Mouse (Mus musculus): Measurements from ENCODE around the gene Dbn1.
A peak's percentile ranks its signal among the peaks of the same experiment; 100 is the strongest.

Dbn1 gene

DNA sequence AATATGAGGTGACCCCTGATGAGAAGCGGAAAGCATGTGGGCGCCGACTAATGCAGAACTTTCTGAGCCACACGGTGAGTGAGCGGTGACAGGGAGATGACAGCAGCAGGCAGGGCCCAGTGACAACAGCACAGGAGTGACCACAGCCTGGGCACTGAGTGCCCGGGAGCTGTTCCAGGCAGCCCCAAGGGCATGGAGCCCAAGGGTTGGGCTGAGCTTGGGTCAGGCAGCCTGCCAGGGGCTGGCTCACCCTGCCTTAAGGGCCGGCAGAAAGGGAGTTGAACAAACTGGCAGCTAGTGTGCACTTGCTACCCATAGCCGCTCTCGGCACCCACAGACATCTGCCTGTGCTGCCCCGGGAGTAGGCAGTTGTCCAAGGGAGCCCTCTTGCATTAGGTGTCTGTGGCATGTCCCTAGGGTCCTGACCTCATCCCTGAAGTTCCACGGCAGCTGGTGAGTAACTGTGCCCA is 37.4 kb downstream of the Dbn1 start:
- DNase-seq (ENCODE audit: low read depth), result no peak

- peak; percentile 66 for DNase-seq (ENCODE audit: low read depth)
Observed at GRCm38 (mm10) chr13:55449679-55450441, 38.1 kb downstream of the Dbn1 start.

DNA sequence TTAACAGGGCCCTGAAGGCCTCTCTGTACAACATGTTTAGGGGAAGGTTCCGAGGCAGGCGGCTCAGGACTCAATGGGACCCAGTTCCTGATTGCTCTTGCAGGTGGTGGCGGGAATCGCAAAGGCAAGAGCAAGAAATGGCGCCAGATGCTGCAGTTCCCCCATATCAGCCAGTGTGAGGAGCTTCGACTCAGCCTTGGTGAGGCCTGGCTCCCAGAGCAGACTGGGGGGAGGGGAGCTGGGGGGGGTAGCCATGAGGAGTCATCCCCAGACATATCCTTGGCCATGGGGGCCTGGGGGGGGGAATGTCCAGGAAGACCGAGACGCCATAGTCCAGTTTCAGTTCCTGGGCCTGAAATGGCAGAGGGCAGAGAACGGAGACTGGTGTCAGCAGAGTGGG is 38.7 kb downstream of the Dbn1 start:
- DNase-seq (ENCODE audit: low read depth), result no peak

GRCm38 (mm10) chr13:55448131-55448530 is 39.8 kb downstream of the Dbn1 start:
- no peak for DNase-seq (ENCODE audit: low read depth)

GRCm38 (mm10) chr13:55447543-55447943 is 40.4 kb downstream of the Dbn1 start:
- DNase-seq (ENCODE audit: low read depth), result peak; percentile 79

DNA sequence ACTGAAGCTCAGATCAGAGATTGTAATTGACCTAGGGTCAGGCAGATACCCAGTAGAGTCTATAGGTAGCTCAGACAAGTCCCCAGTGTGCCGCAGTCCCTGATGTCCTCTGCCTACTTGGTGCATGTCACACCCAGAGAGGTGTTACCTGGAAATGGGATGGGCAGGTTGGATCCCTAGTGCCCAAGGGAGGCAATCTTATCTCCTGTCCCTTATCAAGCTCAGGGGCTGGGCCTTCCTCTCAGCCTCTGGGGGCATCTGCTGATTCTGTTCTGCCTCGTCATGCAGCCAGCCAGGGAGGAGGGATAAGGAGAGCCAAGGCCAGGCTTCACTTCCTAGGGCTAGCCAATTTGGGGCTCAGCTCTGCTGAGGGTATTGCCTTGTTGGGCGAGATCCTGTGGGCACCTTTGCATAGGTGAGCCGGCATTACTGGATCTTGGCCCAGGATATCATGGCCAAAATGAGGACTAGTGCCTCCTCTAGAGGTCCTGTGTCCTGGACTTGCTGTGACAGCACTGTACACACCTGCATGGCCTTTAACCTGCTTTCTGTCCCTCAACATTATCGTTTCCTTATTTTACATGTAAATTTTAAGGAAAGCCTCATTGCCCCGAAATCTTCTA is 41.3 kb downstream of the Dbn1 start:
- peak; percentile 70 for DNase-seq (ENCODE audit: low read depth)

GRCm38 (mm10) chr13:55445361-55446091 is 42.4 kb downstream of the Dbn1 start:
- peak; percentile 66 for DNase-seq (ENCODE audit: low read depth)

DNA sequence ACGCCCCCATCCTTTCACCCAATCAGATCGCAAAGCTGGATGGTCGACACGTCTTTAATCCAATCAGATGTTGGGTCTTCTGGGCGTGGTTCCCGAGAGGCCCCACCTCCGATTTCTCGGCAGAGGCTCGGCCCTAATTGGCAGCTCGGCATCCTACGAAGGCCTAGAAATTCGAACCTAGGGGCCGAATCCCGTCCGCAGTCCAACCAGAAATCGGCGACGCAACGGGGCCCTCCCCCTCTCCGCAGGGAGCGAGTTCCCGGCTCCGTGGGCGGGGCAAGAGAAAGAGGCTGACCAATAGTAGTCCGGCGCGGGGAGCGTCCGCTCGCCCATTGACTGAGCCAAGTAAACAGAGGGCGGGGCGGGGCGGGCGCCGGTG is 43.0 kb downstream of the Dbn1 start, which contains the start of gene Grk6:
Gene Grk6 (plus strand): TSS at position 136 of the 379 bp plus-strand sequence.
- DNase-seq (ENCODE audit: low read depth), result peak; percentile 100

DNA sequence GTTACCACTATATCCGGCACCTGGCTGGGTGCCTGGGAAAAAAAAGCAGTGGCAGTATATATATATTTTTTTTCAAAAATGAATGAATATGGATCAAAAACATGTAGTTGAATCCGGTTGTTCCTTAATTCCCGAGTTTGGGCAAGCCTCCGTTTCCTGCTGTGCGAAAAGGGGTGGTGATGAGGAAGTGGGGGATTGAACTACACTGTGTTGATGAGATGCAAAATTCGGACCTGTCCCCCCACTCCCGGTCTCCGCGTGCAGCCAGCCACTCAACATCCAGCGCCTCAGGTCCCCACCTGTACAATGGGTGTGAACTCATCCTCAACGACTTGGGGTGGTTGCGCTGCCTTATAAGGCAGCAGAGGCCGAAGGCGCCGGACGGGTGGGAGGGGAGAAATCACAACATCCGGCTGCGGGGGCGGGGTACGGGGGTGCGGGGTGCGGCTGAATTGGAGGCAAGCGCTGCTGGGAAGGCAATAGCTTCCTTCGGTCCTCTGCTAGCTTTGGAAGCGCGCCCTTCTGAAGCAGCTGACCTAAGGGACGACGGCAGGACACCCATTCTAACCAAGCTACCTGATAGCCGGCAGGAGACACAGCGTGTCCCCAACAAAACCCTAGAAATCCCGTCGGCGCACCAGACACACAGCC is 43.5 kb downstream of the Dbn1 start:
- peak; percentile 93 for DNase-seq (ENCODE audit: low read depth)

DNA sequence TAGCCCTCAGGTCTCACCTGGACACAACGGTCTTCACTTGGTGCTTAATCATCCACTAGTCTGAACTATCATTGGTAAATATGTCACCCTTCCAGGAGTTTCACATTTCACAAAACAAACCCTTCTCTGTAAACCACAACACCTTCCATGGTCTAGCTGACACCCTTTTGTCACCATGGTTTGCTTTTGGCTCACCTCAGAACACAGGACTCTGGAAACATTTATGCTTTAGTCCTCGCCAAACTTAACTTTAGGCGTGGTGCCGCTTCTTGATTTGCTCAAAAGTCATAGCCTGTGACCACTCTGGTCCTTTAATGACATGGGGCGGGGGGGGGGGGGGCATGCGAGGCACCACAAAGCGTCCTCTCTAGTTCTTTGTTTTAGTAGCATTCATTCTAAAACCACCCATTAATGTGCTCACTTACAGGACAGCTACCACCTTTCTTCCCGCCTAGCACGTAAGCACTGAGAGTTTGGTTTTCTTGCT is 44.1 kb downstream of the Dbn1 start:
- no peak for DNase-seq (ENCODE audit: low read depth)

DNA sequence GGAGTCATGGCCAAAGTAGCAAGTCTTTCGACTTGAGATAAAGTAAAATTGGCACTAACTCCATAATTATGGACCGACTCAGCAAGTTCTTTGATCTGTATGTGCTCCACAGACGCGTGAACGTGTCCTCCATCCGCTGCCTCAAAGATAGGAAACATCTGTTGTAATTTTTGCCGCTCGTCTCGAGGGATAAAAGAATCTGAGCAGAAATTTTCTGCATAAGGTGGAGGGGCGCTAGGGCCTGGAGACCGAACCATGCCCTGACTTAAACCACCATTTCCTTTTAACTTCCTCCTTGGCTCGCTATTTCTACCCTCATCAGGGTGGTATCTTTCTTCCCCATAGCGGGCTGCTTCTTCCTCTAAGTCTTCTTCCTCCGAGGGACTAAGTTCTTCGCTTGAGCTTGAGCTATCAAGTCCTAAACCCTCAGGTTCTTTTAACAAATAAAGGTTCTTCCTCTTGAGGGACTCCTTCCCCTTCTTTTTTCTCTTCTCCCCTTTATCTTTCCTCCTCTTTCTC is 50.7 kb downstream of the Dbn1 start:
- peak; percentile 48 for DNase-seq (ENCODE audit: low read depth)

DNA sequence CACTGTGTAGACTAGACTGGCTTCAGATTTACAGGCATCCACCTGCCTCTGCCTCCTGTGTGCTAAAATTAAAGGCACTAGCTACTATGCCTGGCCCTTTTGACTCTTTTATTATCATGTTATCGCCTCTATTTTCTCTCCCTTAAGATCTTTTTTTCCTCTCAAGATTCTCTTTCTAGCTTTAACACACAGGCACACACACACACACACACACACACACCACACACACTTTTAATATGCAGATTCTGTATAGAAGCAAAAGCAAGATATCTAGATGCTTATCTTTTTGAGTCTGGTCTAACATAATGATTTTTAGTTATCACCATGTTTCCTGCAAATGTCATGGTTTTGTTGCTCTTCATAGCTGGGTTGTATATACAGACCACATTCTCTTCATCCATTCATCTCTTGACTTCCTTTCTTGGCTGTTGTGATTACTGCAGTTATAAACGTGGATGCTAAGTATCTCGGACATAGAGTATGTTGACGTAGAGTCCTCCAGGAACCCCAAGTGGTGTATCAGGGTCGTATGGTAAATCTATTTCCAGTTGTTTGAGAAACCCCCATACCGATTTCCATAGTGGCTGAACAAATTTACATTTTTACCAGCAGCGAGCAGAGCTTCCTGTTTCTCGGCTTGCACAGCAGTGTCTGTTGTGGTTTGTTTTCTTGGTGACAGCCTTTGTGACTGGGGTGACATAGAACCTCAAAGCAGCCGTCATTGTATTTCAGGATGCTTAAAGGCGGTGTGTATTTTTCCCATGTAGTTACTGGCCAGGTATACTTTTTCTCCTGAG is 55.8 kb downstream of the Dbn1 start:
- peak; percentile 80 for DNase-seq (ENCODE audit: low read depth)

DNA sequence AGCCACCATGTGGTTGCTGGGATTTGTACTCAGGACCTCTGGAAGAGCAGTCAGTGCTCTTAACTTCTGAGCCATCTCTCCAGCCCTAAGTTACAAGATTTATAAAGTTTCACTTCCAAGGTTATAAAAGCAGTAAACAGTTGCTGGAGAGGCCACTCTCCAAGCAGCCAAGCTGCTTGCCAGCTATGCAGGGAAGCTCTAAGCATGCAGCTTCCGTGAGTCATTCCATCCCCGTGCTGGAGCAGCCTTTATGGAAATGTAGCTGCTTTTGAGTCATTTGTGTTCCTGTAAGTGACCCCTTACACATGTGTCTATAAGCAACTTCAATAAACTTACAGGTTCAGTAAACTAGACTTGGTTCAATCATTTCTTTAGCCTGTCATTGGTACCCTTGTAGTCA is 57.3 kb downstream of the Dbn1 start:
- DNase-seq (ENCODE audit: low read depth), result no peak

GRCm38 (mm10) chr13:55429226-55429888 is 58.6 kb downstream of the Dbn1 start:
- peak; percentile 98 for DNase-seq (ENCODE audit: low read depth)

DNA sequence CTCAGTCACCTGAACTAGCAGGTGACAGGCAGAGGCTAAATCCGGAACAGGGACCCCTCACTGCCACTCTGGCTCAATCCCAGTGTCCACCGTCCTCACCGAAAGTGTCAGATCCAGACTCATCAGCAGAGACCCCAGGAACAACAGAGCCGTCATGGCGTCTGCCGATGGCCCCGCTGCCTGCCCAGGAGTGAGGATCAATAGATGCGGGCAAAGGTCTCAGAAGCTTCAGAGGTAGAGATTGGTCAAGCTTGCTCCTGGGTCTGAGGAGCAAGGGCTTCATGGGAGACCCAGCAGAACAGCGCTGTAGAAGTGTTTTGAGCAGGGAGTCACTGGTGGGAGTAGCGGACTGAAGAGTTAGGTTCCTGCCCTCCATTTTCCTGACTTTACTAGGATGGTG is 61.3 kb downstream of the Dbn1 start, which contains the start of gene F12:
Gene F12 (minus strand): TSS at position 181 of the 400 bp plus-strand sequence.
- DNase-seq (ENCODE audit: low read depth), result no peak

Measured in 416B (cell line).